Mouse (Mus musculus) Muller cell, postnatal 12 days (primary cell): ENCODE data around the gene Cyren.
A peak's percentile ranks its signal among the peaks of the same experiment; 100 is the strongest.

Source experiments
- DNase-seq: peaks from one replicate; pipeline ENCODE4 v3.0.0-alpha.2; 2015; ENCODE audit errors: inconsistent ontology term

The Cyren gene

GRCm38 (mm10) chr6:34899127-34899526 is 21.3 kb upstream of the Cyren start:
- DNase-seq = no peak

GRCm38 (mm10) chr6:34896168-34896780 is 18.4 kb upstream of the Cyren start:
- no peak for DNase-seq

- DNase-seq = no peak
These were observed 17.7 kb upstream of the Cyren start for GRCm38 (mm10) chr6:34895569-34895968.

- no peak for DNase-seq
These were observed 11.3 kb upstream of the Cyren start for GRCm38 (mm10) chr6:34889185-34889584.

- peak; percentile 71 for DNase-seq
These were observed 9.4 kb upstream of the Cyren start for GRCm38 (mm10) chr6:34887131-34887850.

GRCm38 (mm10) chr6:34884724-34885123 is 6.9 kb upstream of the Cyren start:
- DNase-seq = no peak

- no peak for DNase-seq
These were observed 2.1 kb upstream of the Cyren start for GRCm38 (mm10) chr6:34879911-34880475.

- DNase-seq = no peak
These were observed 1.4 kb upstream of the Cyren start for GRCm38 (mm10) chr6:34879101-34879740.

- DNase-seq = no peak
These were observed 1.1 kb downstream of the Cyren start for GRCm38 (mm10) chr6:34876835-34877156.

GRCm38 (mm10) chr6:34875966-34876834 is 1.7 kb downstream of the Cyren start:
- DNase-seq = no peak

- no peak for DNase-seq
These were observed 2.5 kb downstream of the Cyren start for GRCm38 (mm10) chr6:34875268-34875761.

GRCm38 (mm10) chr6:34874101-34874921 is 3.5 kb downstream of the Cyren start:
- DNase-seq = no peak

GRCm38 (mm10) chr6:34872871-34873270 is 5.0 kb downstream of the Cyren start:
- no peak for DNase-seq

- no peak for DNase-seq
These were observed 5.9 kb downstream of the Cyren start for GRCm38 (mm10) chr6:34871929-34872328.

GRCm38 (mm10) chr6:34870724-34871123 is 7.1 kb downstream of the Cyren start:
- no peak for DNase-seq

- no peak for DNase-seq
These were observed 7.7 kb downstream of the Cyren start for GRCm38 (mm10) chr6:34870136-34870535.

GRCm38 (mm10) chr6:34869225-34869915 is 8.5 kb downstream of the Cyren start:
- DNase-seq = no peak

GRCm38 (mm10) chr6:34868507-34869217 is 9.2 kb downstream of the Cyren start:
- DNase-seq = no peak

- no peak for DNase-seq
These were observed 9.9 kb downstream of the Cyren start for GRCm38 (mm10) chr6:34867995-34868350.
